Mouse (Mus musculus): ENCODE data around the gene Pigyl.
"Not testable (repeated sequence)": the region's sequence is repeated elsewhere in the genome, so short reads cannot be mapped to it uniquely, and the experiment has no call there.

The Pigyl gene

GRCm38 (mm10) chr9:22138480-22138879, 18.2 kb upstream of the Pigyl start:
- DNase-seq (ENCODE audit: low spot score) = no peak

- no peak for DNase-seq (ENCODE audit: low spot score)
Observed at GRCm38 (mm10) chr9:22139746-22140145, 16.9 kb upstream of the Pigyl start.

GRCm38 (mm10) chr9:22143108-22144037, 13.3 kb upstream of the Pigyl start:
- DNase-seq (ENCODE audit: low spot score) = peak; percentile 79

GRCm38 (mm10) chr9:22144304-22144965, 12.2 kb upstream of the Pigyl start:
- DNase-seq (ENCODE audit: low spot score) = no peak

- no peak for DNase-seq (ENCODE audit: low spot score)
Observed at GRCm38 (mm10) chr9:22149426-22150248, 7.0 kb upstream of the Pigyl start.

GRCm38 (mm10) chr9:22150249-22150693, 6.4 kb upstream of the Pigyl start:
- DNase-seq (ENCODE audit: low spot score) = not testable (repeated sequence)

GRCm38 (mm10) chr9:22150946-22151345, 5.7 kb upstream of the Pigyl start:
- DNase-seq (ENCODE audit: low spot score) = no peak

GRCm38 (mm10) chr9:22153810-22154209, 2.8 kb upstream of the Pigyl start:
- no peak for DNase-seq (ENCODE audit: low spot score)

- DNase-seq (ENCODE audit: low spot score) = peak; percentile 46
Observed at GRCm38 (mm10) chr9:22155614-22156013, 1.0 kb upstream of the Pigyl start.

- peak; percentile 27 for DNase-seq (ENCODE audit: low spot score)
Observed at GRCm38 (mm10) chr9:22157516-22158265, 1.0 kb downstream of the Pigyl start.

GRCm38 (mm10) chr9:22161299-22161698, 4.7 kb downstream of the Pigyl start:
- no peak for DNase-seq (ENCODE audit: low spot score)

- no peak for DNase-seq (ENCODE audit: low spot score)
Observed at GRCm38 (mm10) chr9:22162305-22162704, 5.7 kb downstream of the Pigyl start.

- DNase-seq (ENCODE audit: low spot score) = no peak
Observed at GRCm38 (mm10) chr9:22162912-22163311, 6.3 kb downstream of the Pigyl start.

GRCm38 (mm10) chr9:22164711-22165668, 8.3 kb downstream of the Pigyl start:
- no peak for DNase-seq (ENCODE audit: low spot score)

- no peak for DNase-seq (ENCODE audit: low spot score)
Observed at GRCm38 (mm10) chr9:22165964-22166363, 9.3 kb downstream of the Pigyl start.

- DNase-seq (ENCODE audit: low spot score) = peak; percentile 75
Observed at GRCm38 (mm10) chr9:22166686-22167085, 10.0 kb downstream of the Pigyl start.

- DNase-seq (ENCODE audit: low spot score) = no peak
Observed at GRCm38 (mm10) chr9:22167751-22168150, 11.1 kb downstream of the Pigyl start.

- no peak for DNase-seq (ENCODE audit: low spot score)
Observed at GRCm38 (mm10) chr9:22169327-22169726, 12.7 kb downstream of the Pigyl start.

GRCm38 (mm10) chr9:22172318-22172717, 15.7 kb downstream of the Pigyl start:
- no peak for DNase-seq (ENCODE audit: low spot score)

- DNase-seq (ENCODE audit: low spot score) = peak; percentile 81
Observed at GRCm38 (mm10) chr9:22188025-22188611, 31.5 kb downstream of the Pigyl start, which contains the start of gene Zfp872. Gene Zfp872 (plus strand): TSS chr9:22188090.

Data from testis, postnatal 14 days (tissue).